Mouse (Mus musculus): ENCODE results near the gene Tet2.

- TF ChIP-seq CTCF (IDR thresholded peaks at IDR 0.05; ENCODE audit: low read depth, low read length) (no peak), POLR2A (IDR thresholded peaks at IDR 0.05; ENCODE audit: borderline replicate concordance, low read depth, low read length) (no peak)
These were observed 1.6 kb downstream of the Tet2 start for GRCm38 (mm10) chr3:133543101-133544020.

Measured in bone marrow macrophage, adult 2 months (primary cell).